Mouse (Mus musculus) hindbrain, embryonic 13.5 days (tissue): ENCODE data around the gene Cdk12. TPM values are rescaled to one million over a fixed set of nuclear protein-coding genes. Genes with fewer than 3 reads are reported as not detected.
"Not testable (repeated sequence)": the region's sequence is repeated elsewhere in the genome, so short reads cannot be mapped to it uniquely, and the experiment has no call there.

ENCODE experiments used
- ATAC-seq: fragments of 200-750 bp; cut with Nextera tagmentation; 2 replicates; pipeline ENCODE4 v1.8.0; 2017; ENCODE audit warnings: moderate TSS enrichment; ENCODE audit not compliant: low FRiP score
- H3K27ac ChIP-seq: fragments of 300-500 bp; sonication (generic); 2 replicates; pipeline ENCODE4 v1.5.1; 2015; ENCODE audit warnings: inconsistent platforms, mild to moderate bottlenecking, moderate library complexity
- H3K27me3 ChIP-seq: fragments of 300-500 bp; sonication (generic); 2 replicates; pipeline ENCODE4 v1.6.1; 2015; ENCODE audit warnings: mild to moderate bottlenecking, inconsistent platforms
- H3K36me3 ChIP-seq: fragments of 300-500 bp; sonication (generic); 2 replicates; pipeline ENCODE4 v1.6.1; 2015; ENCODE audit warnings: mild to moderate bottlenecking, inconsistent platforms
- H3K4me1 ChIP-seq: fragments of 300-500 bp; sonication (generic); replicated peaks from 2 replicates; pipeline ENCODE4 v1.6.1; 2015; ENCODE audit warnings: inconsistent platforms
- H3K4me2 ChIP-seq: fragments of 300-500 bp; sonication (generic); 2 replicates; pipeline ENCODE4 v1.6.1; 2015; ENCODE audit warnings: inconsistent platforms, mild to moderate bottlenecking, moderate library complexity
- H3K4me3 ChIP-seq: fragments of 300-500 bp; sonication (generic); 2 replicates; pipeline ENCODE4 v1.5.1; 2015; ENCODE audit warnings: mild to moderate bottlenecking, inconsistent platforms
- H3K9ac ChIP-seq: fragments of 300-500 bp; sonication (generic); 2 replicates; pipeline ENCODE4 v1.6.1; 2015; ENCODE audit warnings: mild to moderate bottlenecking, inconsistent platforms
- H3K9me3 ChIP-seq: fragments of 300-500 bp; sonication (generic); 2 replicates; pipeline ENCODE4 v1.6.1; 2016; ENCODE audit warnings: inconsistent platforms
- WGBS: fragments of 180-500 bp; shearing (Covaris S2); methylation state at CpG from one replicate; pipeline ENCODE4 v1.1.7; 2015; 5-methylcytosine and 5-hydroxymethylcytosine counted together
- polyA plus RNA-seq: library from polyadenylated mRNA; unstranded; fragments of >200 nt; fragmentation: Nextera tagmentation; extraction: Ambion mirVana; gene quantifications from 2 replicates; pipeline ENCODE4 v1.2.1, GENCODE M21; 2015

Cdk12 gene
- polyA plus RNA-seq = 12.1 and 12.2 TPM in 2 replicates

DNA sequence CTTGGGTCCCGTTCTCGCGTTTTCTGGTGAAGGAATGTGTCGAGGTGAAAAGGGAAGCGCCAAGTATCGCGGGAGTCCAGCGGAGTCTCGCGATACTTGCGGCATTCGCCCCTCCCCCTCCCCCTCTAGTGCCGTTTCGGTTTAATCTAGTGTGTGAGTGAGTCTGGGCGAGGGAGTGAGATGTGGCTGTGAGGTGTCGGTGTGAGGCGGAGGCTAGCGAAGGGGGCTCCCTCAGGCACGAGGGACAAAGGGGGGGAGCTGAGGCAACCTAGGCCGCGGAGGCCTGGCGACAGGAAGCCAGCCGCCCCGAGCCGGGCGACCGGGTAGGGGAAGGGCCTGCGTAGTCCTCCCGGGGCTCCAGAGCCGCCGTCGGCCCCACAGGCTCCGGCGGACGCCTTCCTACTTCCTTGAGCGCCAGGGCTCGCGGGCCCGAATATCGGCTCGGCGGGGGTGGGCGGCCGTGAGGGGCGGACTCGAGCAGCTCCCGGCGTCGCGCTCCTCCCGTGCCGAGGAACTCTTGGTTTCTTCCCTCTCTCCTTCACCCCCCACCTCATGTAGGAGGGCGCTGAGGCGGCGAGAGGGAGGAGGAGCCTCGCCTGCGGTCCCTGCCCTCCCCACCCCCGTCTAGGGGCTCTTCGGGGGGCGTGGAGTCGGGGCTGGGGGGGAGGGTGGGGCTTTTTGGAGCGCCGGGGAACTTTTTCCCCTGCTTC, at the start of gene Cdk12:
Gene Cdk12, plus strand, starts transcription at position 419 of the 710 bp plus-strand sequence.
- peak within 1 kb of the TSS; percentile 100 for H3K27ac ChIP-seq
- H3K4me1 ChIP-seq = peaks cover 33% of the 10 kb centered on the region
- peak within 1 kb of the TSS; percentile 100 for H3K4me2 ChIP-seq
- H3K36me3 ChIP-seq = 0 out of 2 replicates have a peak, but pooled peaks cover under 1% of the 10 kb centered on the region
- peak within 1 kb of the TSS; percentile 90 for H3K4me3 ChIP-seq
- peak; percentile 94 for ATAC-seq
- 0 out of 2 replicates have a peak, but pooled peaks cover 4% of the 10 kb centered on the region for H3K27me3 ChIP-seq
- H3K9ac ChIP-seq = peak within 1 kb of the TSS; percentile 98
- 1% methylated on average over 55 of the region's 63 CpGs for WGBS
- H3K9me3 ChIP-seq = no peaks in the 10 kb centered on the region

DNA sequence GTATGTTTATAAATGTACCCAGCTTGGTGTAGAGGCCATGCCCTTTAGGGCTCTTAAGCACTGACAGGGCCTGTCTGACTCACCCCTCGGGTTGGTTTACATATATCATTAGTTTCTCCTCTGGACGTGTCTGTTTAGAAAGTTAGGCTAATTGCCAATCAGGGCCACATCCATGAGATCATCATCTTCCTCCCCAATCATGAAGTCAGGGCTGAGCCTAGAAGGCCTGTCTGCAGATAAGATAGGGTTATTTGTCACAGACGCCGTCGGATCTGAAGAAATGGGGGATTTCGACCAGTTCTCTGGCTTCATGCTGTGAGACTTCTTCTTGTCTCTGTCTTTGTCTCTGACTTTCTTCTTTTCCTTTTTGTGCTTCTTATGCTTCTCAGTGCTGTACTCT, 47.8 kb upstream of the Cdk12 start:
- peaks cover 57% of the 10 kb centered on the region for H3K36me3 ChIP-seq

DNA sequence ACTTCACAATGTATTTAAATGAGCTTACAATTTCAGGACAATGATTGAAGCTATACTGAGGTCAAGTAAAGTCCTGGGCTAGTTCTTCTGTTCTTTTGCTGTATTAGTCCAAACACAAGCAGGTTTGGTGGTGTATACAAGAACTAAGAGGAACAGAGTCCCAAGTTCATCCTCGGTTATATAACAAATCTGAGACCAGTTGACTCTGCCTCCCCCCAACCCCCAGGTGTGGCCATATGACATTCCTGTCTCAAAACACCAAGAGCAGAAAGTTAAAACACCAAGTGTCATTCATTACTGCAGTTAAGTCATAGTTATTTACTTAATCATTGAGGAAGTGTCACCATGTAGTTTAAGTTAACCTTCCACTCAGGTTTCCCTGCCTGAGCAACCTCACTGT, 34.5 kb upstream of the Cdk12 start:
- H3K27ac ChIP-seq = no peak overlapping the region
- no peaks in the 10 kb centered on the region for H3K27me3 ChIP-seq
- no peak overlapping the region for H3K4me3 ChIP-seq
- H3K4me2 ChIP-seq = no peak overlapping the region
- no peak for ATAC-seq
- H3K9ac ChIP-seq = no peak overlapping the region
- WGBS = 91% methylated on average over 1 of the region's 1 CpGs
- H3K4me1 ChIP-seq = no peaks in the 10 kb centered on the region
- H3K36me3 ChIP-seq = peaks cover 75% of the 10 kb centered on the region
- H3K9me3 ChIP-seq = no peaks in the 10 kb centered on the region

More for the DNA sequence above, 47.8 kb upstream of the Cdk12 start:
- Histone ChIP-seq H3K27me3 (no peaks in the 10 kb centered on the region), H3K9ac (no peak overlapping the region), H3K4me3 (no peak overlapping the region), H3K4me1 (no peaks in the 10 kb centered on the region), H3K4me2 (no peak overlapping the region), H3K9me3 (no peaks in the 10 kb centered on the region), H3K27ac (no peak overlapping the region)
- no peak for ATAC-seq
- WGBS = 84% methylated on average over 6 of the region's 6 CpGs

DNA sequence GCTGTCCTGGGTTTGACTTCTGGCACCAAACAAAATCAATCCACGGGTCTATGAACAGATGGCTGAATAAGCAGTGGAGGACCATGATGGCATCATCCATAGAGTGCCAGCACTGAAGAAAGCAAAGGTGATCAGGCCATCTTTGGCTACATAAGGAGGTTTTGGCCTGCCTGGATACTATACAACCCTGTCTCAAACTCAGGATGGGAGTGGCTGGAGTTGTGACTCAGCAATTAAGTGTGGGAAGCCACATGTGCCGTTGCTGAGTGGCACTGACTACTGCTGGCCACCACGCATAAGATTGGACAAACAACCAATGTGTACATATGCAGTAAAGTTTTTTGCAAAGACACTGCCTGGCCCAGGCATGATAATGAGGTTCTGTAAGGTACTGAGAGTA, 20.7 kb upstream of the Cdk12 start:
- ATAC-seq, H3K27me3 ChIP-seq, H3K9ac ChIP-seq, H3K27ac ChIP-seq, H3K4me2 ChIP-seq, H3K4me3 ChIP-seq, H3K9me3 ChIP-seq, H3K4me1 ChIP-seq: not testable (repeated sequence)
- H3K36me3 ChIP-seq = peaks cover 83% of the 10 kb centered on the region
- 98% methylated on average over 3 of the region's 3 CpGs for WGBS

DNA sequence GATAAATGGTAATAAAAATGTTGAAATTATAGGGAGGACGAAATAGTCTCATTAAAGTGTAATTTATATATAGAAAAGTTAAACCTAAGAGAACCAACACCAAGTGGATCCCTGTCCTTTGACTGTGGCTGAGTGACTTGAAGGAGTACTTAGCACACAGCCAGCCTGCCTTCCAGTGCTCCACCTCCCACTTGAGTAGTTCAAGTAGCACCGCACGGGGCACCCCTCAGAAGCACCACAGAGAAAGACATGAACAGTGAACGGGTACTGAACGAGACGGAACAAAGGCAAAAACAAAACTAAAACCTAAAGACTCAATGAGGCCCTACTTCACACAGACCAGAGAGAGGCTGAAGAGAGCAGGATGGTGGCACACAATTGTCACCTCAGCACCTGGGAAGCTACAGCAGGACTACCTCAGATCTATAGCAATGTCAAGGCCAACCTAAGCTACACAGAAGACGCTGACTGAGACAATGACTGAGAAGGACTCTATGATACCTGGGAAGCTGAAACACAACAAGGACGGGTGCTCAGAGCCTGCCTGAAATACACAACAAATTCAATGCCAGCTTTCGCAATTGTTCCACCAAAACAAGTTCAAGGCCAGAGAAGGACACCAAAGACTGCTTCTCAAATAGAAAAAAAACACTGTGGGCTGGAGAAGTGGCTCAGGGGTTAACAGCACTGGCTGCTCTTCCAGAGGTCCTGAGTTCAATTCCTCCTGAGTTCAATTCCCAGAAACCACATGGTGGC, 15.0 kb upstream of the Cdk12 start:
- Histone ChIP-seq H3K4me1 (peaks cover 20% of the 10 kb centered on the region), H3K36me3 (peaks cover 69% of the 10 kb centered on the region), H3K27me3 (no peaks in the 10 kb centered on the region), H3K4me3 (no peak overlapping the region), H3K9me3 (no peaks in the 10 kb centered on the region), H3K27ac (no peak overlapping the region), H3K4me2 (no peak overlapping the region), H3K9ac (no peak overlapping the region)
- ATAC-seq = no peak
- 95% methylated on average over 9 of the region's 9 CpGs for WGBS

DNA sequence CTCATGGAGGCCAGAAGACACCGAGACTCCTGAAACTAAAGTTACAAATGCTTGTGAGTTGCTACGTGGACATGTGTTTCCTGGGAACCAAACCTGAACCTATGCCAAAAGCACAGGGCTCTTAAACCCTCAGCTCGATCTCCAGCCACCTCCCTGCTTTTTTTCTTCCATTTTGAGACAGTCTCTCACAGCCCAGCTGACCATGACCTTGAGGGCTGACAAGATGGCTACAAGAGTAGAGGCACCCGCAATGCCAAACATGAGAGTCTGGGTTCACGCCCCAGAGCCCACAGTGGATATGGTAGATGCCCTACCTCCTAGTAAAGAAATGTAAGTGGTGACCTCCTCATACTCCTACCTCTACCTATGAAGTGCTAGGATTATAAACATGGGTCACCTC, 12.0 kb upstream of the Cdk12 start:
- H3K27ac ChIP-seq = no peak overlapping the region
- H3K4me1 ChIP-seq = peaks cover 23% of the 10 kb centered on the region
- no peaks in the 10 kb centered on the region for H3K27me3 ChIP-seq
- ATAC-seq = no peak
- no peak overlapping the region for H3K4me3 ChIP-seq
- H3K4me2 ChIP-seq = no peak overlapping the region
- peaks cover 40% of the 10 kb centered on the region for H3K36me3 ChIP-seq
- WGBS = 95% methylated on average over 5 of the region's 5 CpGs
- H3K9me3 ChIP-seq = no peaks in the 10 kb centered on the region
- H3K9ac ChIP-seq = peak overlapping the region; percentile 43; the same call in 1 of the 2 replicates

DNA sequence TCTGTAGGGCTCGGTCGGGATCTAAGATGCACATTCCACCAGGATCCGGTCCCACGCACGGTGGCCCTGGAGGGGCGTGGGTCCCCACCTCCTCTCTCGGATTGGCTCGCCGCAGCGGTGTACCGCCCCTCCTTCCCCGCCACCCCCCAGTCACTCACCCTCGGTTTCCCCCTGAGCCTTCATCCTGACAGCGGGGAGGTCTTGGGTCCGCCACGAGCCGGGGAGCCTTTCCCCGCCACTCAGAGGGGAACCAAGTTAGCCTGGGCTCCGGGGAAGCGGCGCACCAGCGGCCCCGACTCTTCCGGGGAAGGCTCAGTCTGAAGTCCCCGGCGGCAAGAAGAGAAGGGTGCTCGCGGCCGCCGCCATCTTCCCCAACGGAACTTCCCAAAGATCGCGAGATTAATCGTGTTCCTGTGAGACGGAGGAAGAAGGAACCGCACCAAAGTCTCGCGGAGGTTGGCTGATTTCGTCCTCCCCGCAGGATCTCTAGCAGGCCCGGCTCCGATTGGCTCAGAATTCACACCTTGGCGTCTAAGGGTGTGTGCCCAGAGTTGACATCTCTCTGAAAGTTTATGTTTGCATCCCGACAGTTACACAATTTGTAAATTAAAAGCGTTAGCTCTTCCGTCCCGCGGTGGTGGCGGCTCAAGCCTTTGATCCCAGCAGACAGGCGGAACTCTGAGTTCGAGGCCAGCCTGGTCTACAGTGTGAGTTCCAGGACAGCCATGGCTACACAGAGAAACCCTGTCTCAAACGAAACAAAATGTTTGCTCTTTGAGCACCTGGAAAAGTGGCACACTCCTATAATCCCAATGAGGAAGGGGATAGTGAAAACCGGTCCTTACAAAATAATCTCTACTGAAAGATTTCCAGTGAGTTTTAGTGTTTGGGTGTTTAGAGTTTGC, 9.7 kb upstream of the Cdk12 start, which contains the start of gene Med1:
Gene Med1, minus strand, starts transcription at position 393 of the 905 bp plus-strand sequence.
- Histone ChIP-seq H3K9ac (peak within 1 kb of the TSS; percentile 91), H3K27me3 (no peaks in the 10 kb centered on the region), H3K36me3 (peaks cover 21% of the 10 kb centered on the region), H3K4me1 (peaks cover 23% of the 10 kb centered on the region), H3K27ac (peak within 1 kb of the TSS; percentile 95), H3K4me2 (peak within 1 kb of the TSS; percentile 82), H3K4me3 (peak within 1 kb of the TSS; percentile 70), H3K9me3 (no peaks in the 10 kb centered on the region)
- under 1% methylated on average over 50 of the region's 53 CpGs for WGBS
- peak; percentile 97 for ATAC-seq

DNA sequence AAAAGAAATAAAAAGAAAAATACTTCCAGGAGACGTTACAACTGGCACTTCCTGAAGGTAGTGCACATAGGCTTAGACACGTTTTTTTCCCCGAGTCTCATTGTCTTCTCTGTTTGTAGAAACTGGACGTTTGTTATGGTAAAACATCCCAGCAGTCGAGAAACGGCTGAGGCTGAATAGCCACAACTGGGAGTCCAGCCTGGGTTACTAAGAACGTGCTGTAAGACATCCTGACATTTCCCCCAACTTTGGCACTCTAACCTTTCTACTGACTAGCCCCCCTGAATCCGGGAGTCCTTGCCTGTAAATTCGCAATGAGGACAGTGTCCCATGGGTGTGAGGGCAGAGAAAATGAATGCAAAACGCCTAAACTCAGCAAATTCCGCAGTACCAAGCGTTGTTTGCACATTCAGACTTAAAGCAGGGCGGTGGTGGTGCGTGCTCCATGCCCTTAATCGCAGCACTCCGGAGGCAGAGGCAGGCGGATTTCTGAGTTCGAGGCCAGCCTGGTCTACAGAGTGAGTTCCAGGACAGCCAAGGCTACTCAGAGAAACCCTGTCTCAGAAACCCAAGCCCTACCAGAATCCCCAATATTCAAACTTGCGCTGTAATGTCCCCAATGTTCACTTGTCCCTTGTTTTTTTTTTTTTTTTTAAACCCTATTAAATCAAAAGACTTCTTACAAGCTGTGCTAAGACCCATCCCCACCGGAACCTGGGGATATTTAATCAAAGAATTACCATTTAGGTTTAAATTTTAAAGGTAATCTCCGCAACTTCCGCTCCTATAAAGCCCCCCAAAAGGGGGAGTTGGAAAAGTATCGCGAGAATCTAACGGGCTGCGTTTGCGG, 843 bp upstream of the Cdk12 start:
- Histone ChIP-seq H3K9me3 (no peaks in the 10 kb centered on the region), H3K27me3 (0 out of 2 replicates have a peak, but pooled peaks cover 4% of the 10 kb centered on the region), H3K4me3 (peak overlapping the region; percentile 90), H3K4me1 (peaks cover 25% of the 10 kb centered on the region), H3K4me2 (peak overlapping the region; percentile 78), H3K27ac (peak overlapping the region; percentile 85), H3K9ac (peak overlapping the region; percentile 81), H3K36me3 (no peaks in the 10 kb centered on the region)
- ATAC-seq = peak; percentile 15
- 1% methylated on average over 27 of the region's 27 CpGs for WGBS

DNA sequence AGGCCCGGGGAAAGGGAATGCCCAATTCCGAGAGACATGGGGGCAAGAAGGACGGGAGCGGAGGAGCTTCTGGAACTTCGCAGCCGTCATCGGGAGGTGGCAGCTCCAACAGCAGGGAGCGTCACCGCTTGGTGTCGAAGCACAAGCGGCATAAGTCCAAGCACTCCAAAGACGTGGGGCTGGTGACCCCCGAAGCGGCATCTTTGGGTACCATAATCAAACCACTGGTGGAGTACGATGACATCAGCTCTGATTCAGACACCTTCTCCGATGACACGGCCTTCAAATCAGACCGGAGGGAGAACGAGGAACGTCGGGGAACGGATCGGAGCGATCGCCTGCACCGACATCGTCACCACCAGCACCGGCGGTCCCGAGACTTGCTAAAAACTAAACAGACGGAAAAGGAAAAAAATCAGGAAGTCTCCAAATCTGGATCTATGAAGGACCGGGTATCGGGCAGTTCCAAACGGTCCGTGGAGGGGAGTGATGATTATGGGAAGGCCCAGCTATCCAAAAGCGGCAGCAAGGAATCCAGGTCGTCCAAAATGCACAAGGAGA, 572 bp downstream of the Cdk12 start:
- peak overlapping the region; percentile 100 for H3K27ac ChIP-seq
- H3K4me2 ChIP-seq = peak overlapping the region; percentile 100
- no peaks in the 10 kb centered on the region for H3K9me3 ChIP-seq
- peak; percentile 47 for ATAC-seq
- H3K36me3 ChIP-seq = peaks cover 4% of the 10 kb centered on the region; the same call in 1 of the 2 replicates
- peak overlapping the region; percentile 90 for H3K4me3 ChIP-seq
- WGBS = under 1% methylated on average over 37 of the region's 37 CpGs
- H3K4me1 ChIP-seq = peaks cover 37% of the 10 kb centered on the region
- 0 out of 2 replicates have a peak, but pooled peaks cover 4% of the 10 kb centered on the region for H3K27me3 ChIP-seq
- peak overlapping the region; percentile 98 for H3K9ac ChIP-seq

DNA sequence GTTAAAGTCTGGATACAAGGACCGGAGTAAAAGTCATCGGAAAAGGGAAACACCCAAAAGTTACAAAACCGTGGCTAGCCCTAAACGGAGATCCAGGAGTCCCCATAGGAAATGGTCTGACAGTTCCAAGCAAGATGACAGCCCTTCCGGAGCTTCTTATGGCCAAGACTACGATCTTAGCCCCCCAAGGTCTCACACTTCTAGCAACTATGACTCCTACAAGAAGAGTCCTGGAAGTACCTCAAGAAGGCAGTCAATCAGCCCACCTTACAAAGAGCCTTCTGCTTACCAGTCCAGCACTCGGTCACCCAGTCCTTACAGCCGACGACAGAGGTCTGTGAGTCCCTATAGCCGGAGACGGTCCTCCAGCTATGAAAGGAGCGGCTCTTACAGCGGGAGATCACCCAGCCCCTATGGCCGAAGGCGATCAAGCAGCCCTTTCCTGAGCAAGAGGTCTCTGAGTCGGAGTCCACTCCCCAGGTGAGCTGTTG, 1.1 kb downstream of the Cdk12 start:
- ATAC-seq = no peak
- Histone ChIP-seq H3K4me1 (peaks cover 37% of the 10 kb centered on the region), H3K9me3 (no peaks in the 10 kb centered on the region), H3K4me2 (peak overlapping the region; percentile 100), H3K36me3 (peaks cover 9% of the 10 kb centered on the region), H3K27me3 (0 out of 2 replicates have a peak, but pooled peaks cover 4% of the 10 kb centered on the region), H3K4me3 (peak overlapping the region; percentile 90), H3K27ac (no peak overlapping the region), H3K9ac (peak overlapping the region; percentile 98)
- WGBS = 1% methylated on average over 16 of the region's 16 CpGs

DNA sequence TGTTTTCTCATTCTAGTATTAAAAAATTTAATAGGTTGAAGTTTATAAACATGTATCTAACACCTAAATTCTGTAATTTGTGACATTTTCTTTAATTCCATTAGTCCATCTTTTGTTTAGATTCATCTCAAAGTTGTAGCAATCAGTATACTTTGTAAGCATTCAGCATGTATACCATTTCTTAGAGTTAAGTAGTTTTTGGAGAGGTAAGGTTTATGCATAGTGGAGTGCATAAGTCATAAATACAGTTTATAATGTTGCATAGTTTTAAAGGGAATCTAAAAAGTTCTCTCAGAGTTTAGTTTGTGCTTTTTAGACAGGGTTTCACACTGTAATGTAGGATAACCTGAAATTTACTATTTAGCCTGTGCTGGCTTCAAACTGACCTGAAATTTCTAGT, 2.6 kb downstream of the Cdk12 start:
- H3K9me3 ChIP-seq = no peaks in the 10 kb centered on the region

More for the DNA sequence above, 2.6 kb downstream of the Cdk12 start:
- Histone ChIP-seq H3K4me1 (peaks cover 37% of the 10 kb centered on the region), H3K4me3 (peak overlapping the region; percentile 22), H3K27ac (no peak overlapping the region), H3K27me3 (no peaks in the 10 kb centered on the region), H3K36me3 (peaks cover 22% of the 10 kb centered on the region), H3K4me2 (peak overlapping the region; percentile 48), H3K9ac (no peak overlapping the region)
- no peak for ATAC-seq
